Mouse (Mus musculus) olfactory bulb, adult 2 months (tissue): Measurements from ENCODE around the gene Itm2b.

ENCODE experiments used
- CTCF ChIP-seq: fragments of 200-500 bp; IDR thresholded peaks from 2 replicates; pipeline ENCODE4 v1.5.1; 2012; ENCODE audit warnings: low read depth, mild to moderate bottlenecking, low read length, moderate library complexity; ENCODE audit not compliant: insufficient read depth
- POLR2A ChIP-seq: fragments of 200-500 bp; IDR thresholded peaks from 2 replicates; pipeline ENCODE4 v1.6.1; 2012; ENCODE audit warnings: mild to moderate bottlenecking, low read depth, low read length, moderate library complexity; ENCODE audit not compliant: insufficient read depth

DNA sequence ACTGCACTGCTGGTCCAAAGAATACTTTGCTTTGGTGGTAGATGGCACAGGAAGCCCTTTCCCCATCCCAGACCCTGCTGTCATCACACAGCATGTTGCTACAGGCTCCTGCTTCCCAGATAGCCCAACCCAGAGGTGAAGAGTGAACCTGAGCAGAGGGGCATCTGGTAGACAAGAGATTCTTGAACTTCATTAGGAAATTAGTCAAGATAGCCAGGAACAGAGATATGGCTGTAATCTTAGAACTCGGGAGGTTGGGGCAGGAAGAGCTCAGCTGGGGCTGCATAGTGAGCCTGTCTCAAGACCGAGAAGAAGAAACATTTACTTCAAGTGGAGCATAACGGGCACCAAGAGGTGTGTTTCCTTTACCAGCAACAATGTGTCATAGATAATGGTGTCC is 16.3 kb upstream of the Itm2b start:
- TF ChIP-seq POLR2A, result no peak
- no peak for TF ChIP-seq CTCF
